ENCODE assay signal across 8 mouse cellular contexts in the genomic region with DNA sequence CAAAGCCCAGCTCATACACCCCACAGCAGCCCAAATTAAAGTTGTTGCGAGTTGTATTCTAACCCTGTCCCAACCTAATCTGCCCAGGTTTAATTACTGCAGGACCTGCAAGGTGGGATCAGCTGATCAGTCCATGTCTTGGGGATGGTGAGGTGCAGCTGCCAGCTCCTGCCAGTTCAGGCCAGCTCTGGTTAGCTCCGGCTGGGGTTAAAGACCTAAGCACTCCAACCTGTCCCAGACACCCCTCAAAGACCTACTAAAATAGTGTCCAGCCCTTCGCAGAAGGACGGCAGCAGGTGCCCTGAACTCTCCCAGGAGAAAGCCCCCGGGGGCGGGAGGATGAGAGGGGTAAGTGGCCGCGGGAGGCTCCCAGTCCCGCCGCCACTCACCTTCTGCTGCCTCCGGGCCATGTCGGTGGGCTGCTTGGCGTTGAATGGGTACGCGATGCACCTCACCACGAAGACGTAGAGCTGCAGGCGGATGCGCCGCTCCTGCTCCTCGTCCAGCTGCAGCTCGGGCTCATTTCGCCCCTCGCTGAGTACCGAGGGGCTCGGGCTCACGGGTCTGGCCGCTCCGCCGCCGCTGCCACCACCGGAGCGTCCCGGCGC. TPM values are rescaled to one million over a fixed set of nuclear protein-coding genes. Genes with fewer than 3 reads are reported as not detected.
DNase-seq lines count a peak whose midpoint lies in the region; ATAC-seq lines count a peak whose summit lies in the region.

No protein-coding gene starts in this region.

- ATAC-seq in kidney, embryonic 15.5 days (replicated peaks; ENCODE audit: low FRiP score), result peak; percentile 44
- peak; percentile 16 for ATAC-seq in megakaryocyte progenitor cell, adult 5-6 weeks (replicated peaks; ENCODE audit: poor library complexity)

- H3K9ac ChIP-seq in kidney, embryonic 15.5 days, result peak overlapping the region; percentile 70

- 2% methylated on average over 35 of the region's 35 CpGs for WGBS in heart, embryonic 10.5 days
- under 1% methylated on average over 35 of the region's 35 CpGs for WGBS in kidney, embryonic 15.5 days

- peak; percentile 13 for DNase-seq in ovary, postnatal 14 days (ENCODE audit: low spot score)
- no peak for DNase-seq in ovary, postnatal 36 days (ENCODE audit: low spot score)
- DNase-seq in cerebellum, postnatal 10 days, result peak; percentile 65 to 74
- peak; percentile 75 for DNase-seq in heart, embryonic 10.5 days (ENCODE audit: low spot score)
- DNase-seq in yolk sac, embryonic 10.5 days (ENCODE audit: low spot score), result no peak
- no peak for DNase-seq in frontal cortex, postnatal 25 days (ENCODE audit: low spot score in 2 of 2)

- H3K4me1 ChIP-seq in heart, embryonic 10.5 days, result peaks cover 5% of the 10 kb centered on the region; the same call in 1 of the 2 replicates
- peaks cover 14% of the 10 kb centered on the region for H3K4me1 ChIP-seq in kidney, embryonic 15.5 days

- peak overlapping the region; percentile 80 for H3K4me3 ChIP-seq in heart, embryonic 10.5 days
- H3K4me3 ChIP-seq in kidney, embryonic 15.5 days (replicated peaks), result peak overlapping the region; percentile 74

- no peaks in the 10 kb centered on the region for H3K36me3 ChIP-seq in heart, embryonic 10.5 days
- H3K36me3 ChIP-seq in kidney, embryonic 15.5 days, result no peaks in the 10 kb centered on the region

- peak overlapping the region; percentile 81 for H3K27ac ChIP-seq in heart, embryonic 10.5 days
- H3K27ac ChIP-seq in kidney, embryonic 15.5 days, result peak overlapping the region; percentile 71

- H3K9me3 ChIP-seq in heart, embryonic 10.5 days, result no peaks in the 10 kb centered on the region
- H3K9me3 ChIP-seq in kidney, embryonic 15.5 days (replicated peaks), result no peaks in the 10 kb centered on the region

- peaks cover 37% of the 10 kb centered on the region for H3K27me3 ChIP-seq in heart, embryonic 10.5 days (ENCODE audit: insufficient read depth, poor library complexity, severe bottlenecking)
- H3K27me3 ChIP-seq in kidney, embryonic 15.5 days, result peaks cover 17% of the 10 kb centered on the region

- peak overlapping the region; percentile 95 for H3K4me2 ChIP-seq in kidney, embryonic 15.5 days

RNA-seq across cellular contexts. Expression of gene Cadps2, which starts 0.7 kb away (rescaled TPM):
- 0.58 and 0.99 TPM in 2 replicates for polyA plus RNA-seq in heart, embryonic 10.5 days (2016; fragmentation: Nextera tagmentation; extraction: Ambion mirVana)
- polyA plus RNA-seq in kidney, embryonic 15.5 days (2015; fragmentation: Nextera tagmentation; extraction: Ambion mirVana), result 6.1 and 6.6 TPM in 2 replicates
- total RNA-seq in megakaryocyte progenitor cell, adult 5-6 weeks (2015), result 0.99 TPM in 1 of 2 replicates, not detected in the other
- total RNA-seq in megakaryocyte progenitor cell, adult 5-6 weeks (2017), result 0.75 and 0.84 TPM in 2 replicates

Comparison
In these comparisons a context has a peak if more than half of its experiments do, and no peak if none do; other contexts are left out.
1. DNase-seq: peak in ovary, postnatal 14 days (single experiment), cerebellum, postnatal 10 days (2 of 2) and heart, embryonic 10.5 days (single experiment); none in ovary, postnatal 36 days (single experiment), yolk sac, embryonic 10.5 days (single experiment) and frontal cortex, postnatal 25 days (0 of 2).